Mouse (Mus musculus) forebrain, embryonic 16.5 days (tissue): ENCODE measurements around the gene Prelp. TPM values are rescaled to one million over a fixed set of nuclear protein-coding genes. Genes with fewer than 3 reads are reported as not detected.
"Not testable (repeated sequence)": the region's sequence is repeated elsewhere in the genome, so short reads cannot be mapped to it uniquely, and the experiment has no call there.

Source experiments
- ATAC-seq: fragments of 200-750 bp; cut with Nextera tagmentation; 2 replicates; pipeline ENCODE4 v1.8.0; 2017; ENCODE audit warnings: mild to moderate bottlenecking, moderate library complexity
- H3K27ac ChIP-seq: fragments of 300-500 bp; sonication (generic); 2 replicates; pipeline ENCODE4 v1.5.1; 2014; ENCODE audit warnings: low read length, control low read depth
- H3K27me3 ChIP-seq: fragments of 300-500 bp; sonication (generic); replicated peaks from 2 replicates; pipeline ENCODE4 v1.6.1; 2014; ENCODE audit warnings: low read length; ENCODE audit not compliant: control insufficient read depth, insufficient read depth
- H3K36me3 ChIP-seq: fragments of 300-500 bp; sonication (generic); 2 replicates; pipeline ENCODE4 v1.6.1; 2014; ENCODE audit not compliant: control insufficient read depth, insufficient read depth
- H3K4me1 ChIP-seq: fragments of 300-500 bp; sonication (generic); replicated peaks from 2 replicates; pipeline ENCODE4 v1.6.1; 2014; ENCODE audit warnings: low read length; ENCODE audit not compliant: control insufficient read depth, insufficient read depth
- H3K4me2 ChIP-seq: fragments of 300-500 bp; sonication (generic); 2 replicates; pipeline ENCODE4 v1.6.1; 2014; ENCODE audit warnings: mild to moderate bottlenecking, low read length, control low read depth
- H3K4me3 ChIP-seq: fragments of 300-500 bp; sonication (generic); replicated peaks from 2 replicates; pipeline ENCODE4 v1.5.1; 2014; ENCODE audit warnings: mild to moderate bottlenecking, low read length, control low read depth
- H3K9ac ChIP-seq: fragments of 300-500 bp; sonication (generic); replicated peaks from 2 replicates; pipeline ENCODE4 v1.6.1; 2014; ENCODE audit warnings: low read depth, low read length, control low read depth
- H3K9me3 ChIP-seq: fragments of 300-500 bp; sonication (generic); 2 replicates; pipeline ENCODE4 v1.6.1; 2016; ENCODE audit warnings: low read length; ENCODE audit not compliant: control insufficient read depth
- WGBS: fragments of 180-500 bp; shearing (Covaris S2); extraction: QIAGEN DNeasy Blood & Tissue Kit; methylation state at CpG from one replicate; pipeline ENCODE4 v1.1.7; 2014; 5-methylcytosine and 5-hydroxymethylcytosine counted together
- polyA plus RNA-seq: library from polyadenylated mRNA; unstranded; fragments of >200 nt; fragmentation: Nextera tagmentation; extraction: Ambion mirVana; gene quantifications from 2 replicates; pipeline ENCODE4 v1.2.1, GENCODE M21; 2015

The Prelp gene
- polyA plus RNA-seq: 2.8 and 2.9 TPM in 2 replicates

DNA sequence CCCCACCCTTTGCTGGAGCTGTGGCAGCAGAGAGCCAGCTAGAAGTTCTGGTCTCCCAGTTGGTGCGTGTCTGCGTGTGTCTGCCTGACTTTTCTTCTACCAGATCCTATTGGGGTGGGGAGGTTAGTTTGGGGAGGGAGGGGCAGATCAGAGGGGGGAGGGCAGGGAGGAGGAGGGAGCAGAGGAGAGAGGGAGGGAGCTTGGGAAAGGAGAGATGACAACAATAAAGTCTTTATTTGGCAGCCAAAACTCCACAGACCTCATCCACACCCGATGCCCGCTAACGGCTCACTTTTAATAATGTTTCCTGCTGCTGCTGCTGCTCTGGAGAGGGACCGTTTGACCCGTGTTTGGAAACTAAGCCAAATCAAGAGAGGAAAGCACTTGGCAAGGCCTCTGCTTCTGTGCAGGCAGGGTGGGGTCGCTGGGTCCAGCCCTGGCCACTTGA is at the start of gene Prelp:
Prelp (minus strand) TSS at position 111 of the 448 bp plus-strand sequence.
- H3K4me1 ChIP-seq: peaks cover 27% of the 10 kb centered on the region
- H3K4me2 ChIP-seq: no peak within 1 kb of the TSS
- WGBS: 2% methylated on average over 8 of the region's 8 CpGs
- H3K27me3 ChIP-seq: no peaks in the 10 kb centered on the region
- no peak within 1 kb of the TSS for H3K4me3 ChIP-seq
- no peaks in the 10 kb centered on the region for H3K36me3 ChIP-seq
- H3K9me3 ChIP-seq: no peaks in the 10 kb centered on the region
- no peak within 1 kb of the TSS for H3K9ac ChIP-seq
- no peak within 1 kb of the TSS for H3K27ac ChIP-seq
- ATAC-seq: peak; percentile 23; the same call in 1 of the 2 replicates

- Histone ChIP-seq H3K27me3 (no peaks in the 10 kb centered on the region), H3K27ac (no peak overlapping the region), H3K4me1 (peaks cover 2% of the 10 kb centered on the region; the same call in 1 of the 2 replicates), H3K4me3 (no peak overlapping the region), H3K9me3 (no peaks in the 10 kb centered on the region), H3K36me3 (no peaks in the 10 kb centered on the region), H3K4me2 (no peak overlapping the region), H3K9ac (no peak overlapping the region)
- 82% methylated on average over 8 of the region's 8 CpGs for WGBS
- no peak for ATAC-seq
Observed at GRCm38 (mm10) chr1:133969427-133969826, 48.2 kb upstream of the Prelp start.

DNA sequence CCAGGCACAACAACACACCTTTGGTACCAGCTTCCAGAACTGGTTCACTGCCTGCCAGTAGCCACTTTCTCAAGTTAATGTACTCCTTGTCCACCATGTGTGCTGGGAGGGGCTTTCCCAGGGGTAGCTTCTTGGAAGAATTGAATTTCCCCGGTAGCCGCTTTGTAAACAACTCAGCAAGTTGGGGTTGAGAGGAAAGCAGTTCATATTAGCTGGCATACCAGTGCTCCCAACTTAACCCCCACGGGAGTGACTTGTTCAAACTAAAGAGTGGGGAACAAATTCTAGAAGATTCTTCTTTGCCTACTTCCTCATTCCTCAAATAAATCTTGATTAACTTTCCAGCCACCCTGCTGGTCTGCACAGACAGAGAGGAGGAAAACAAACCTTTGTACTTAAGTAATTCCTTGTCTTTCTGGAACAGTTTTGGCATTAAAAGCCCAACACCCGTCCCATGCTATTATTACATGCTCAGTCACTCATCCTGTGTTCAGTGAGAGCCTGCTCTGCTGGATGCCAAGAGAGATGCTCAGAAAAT is 47.6 kb upstream of the Prelp start:
- 70% methylated on average over 4 of the region's 4 CpGs for WGBS
- no peaks in the 10 kb centered on the region for H3K36me3 ChIP-seq
- no peak overlapping the region for H3K4me3 ChIP-seq
- H3K27me3 ChIP-seq: no peaks in the 10 kb centered on the region
- H3K9ac ChIP-seq: no peak overlapping the region
- no peak overlapping the region for H3K4me2 ChIP-seq
- peaks cover 2% of the 10 kb centered on the region; the same call in 1 of the 2 replicates for H3K4me1 ChIP-seq
- H3K27ac ChIP-seq: no peak overlapping the region
- no peaks in the 10 kb centered on the region for H3K9me3 ChIP-seq
- no peak for ATAC-seq

DNA sequence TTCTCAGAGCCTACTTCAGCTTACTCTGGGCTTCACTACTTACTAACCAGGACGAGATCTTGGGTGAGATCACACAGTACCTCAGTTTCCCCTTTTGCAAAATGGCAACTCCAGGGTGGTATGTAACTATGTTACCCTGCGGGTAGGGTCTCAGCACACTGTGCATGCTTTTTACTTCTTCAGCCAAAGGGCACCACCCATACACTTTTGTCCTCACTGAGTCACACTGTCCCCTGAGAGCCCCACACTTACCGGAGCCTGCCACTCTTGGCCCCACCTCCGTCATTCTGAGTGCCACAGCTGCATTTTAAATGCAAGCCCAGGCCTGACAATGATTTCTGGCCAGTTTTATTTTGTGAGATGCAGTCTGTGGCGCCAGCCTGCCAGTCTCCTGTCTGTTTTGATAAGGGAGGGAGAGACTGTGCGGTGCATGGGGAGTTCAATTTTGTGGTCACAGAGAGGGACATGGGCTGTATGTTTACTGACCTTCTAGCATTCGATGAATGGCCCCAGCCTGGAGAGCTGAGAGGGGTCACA is 46.3 kb upstream of the Prelp start:
- H3K36me3 ChIP-seq: no peaks in the 10 kb centered on the region
- no peaks in the 10 kb centered on the region for H3K27me3 ChIP-seq
- H3K4me2 ChIP-seq: no peak overlapping the region
- WGBS: 74% methylated on average over 7 of the region's 7 CpGs
- H3K9me3 ChIP-seq: no peaks in the 10 kb centered on the region
- no peak for ATAC-seq
- H3K4me1 ChIP-seq: no peaks in the 10 kb centered on the region
- H3K9ac ChIP-seq: no peak overlapping the region
- H3K4me3 ChIP-seq: no peak overlapping the region
- H3K27ac ChIP-seq: no peak overlapping the region

DNA sequence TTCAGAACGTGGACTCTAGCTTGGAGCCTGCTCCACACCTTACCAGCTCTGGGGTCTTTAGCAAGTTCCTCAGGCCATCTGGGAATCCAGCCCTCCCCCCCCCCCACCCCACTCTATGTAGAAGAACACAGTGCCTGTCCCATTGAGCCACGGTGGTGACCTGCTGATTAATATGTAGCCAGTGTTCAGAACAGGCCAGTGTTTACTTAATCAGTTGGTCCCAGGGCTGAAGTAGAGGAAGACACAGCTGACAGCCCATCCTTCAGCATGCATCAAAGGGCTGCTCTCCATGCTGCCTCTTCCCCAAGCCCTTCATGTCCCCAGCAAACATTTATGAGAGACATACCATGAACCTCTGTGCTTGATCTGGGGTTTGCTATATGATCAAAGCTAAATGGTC is 44.8 kb upstream of the Prelp start:
- WGBS: 61% methylated on average over 2 of the region's 2 CpGs
- no peak for ATAC-seq

DNA sequence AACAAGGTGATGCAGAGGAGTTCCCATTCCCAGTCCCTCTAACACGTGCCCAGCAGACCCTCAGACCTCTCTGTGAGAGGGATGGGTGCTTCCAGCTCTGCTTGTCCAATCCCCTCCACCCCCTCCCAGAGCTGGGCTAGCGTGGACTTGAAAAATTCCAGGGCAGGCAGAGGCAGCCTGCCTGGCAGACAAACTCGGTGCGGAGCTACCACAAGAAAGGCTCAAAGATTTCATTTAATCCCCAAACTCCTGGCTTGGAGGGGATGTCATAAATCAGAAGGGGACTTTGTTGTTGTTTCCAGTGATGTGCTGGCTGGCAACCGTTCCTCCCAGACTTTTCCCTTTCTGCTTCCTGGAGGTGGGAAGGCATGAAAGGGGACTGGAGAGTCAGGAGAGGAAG is 44.1 kb upstream of the Prelp start:
- peaks cover 5% of the 10 kb centered on the region for H3K4me1 ChIP-seq
- 60% methylated on average over 5 of the region's 5 CpGs for WGBS
- no peaks in the 10 kb centered on the region for H3K36me3 ChIP-seq
- ATAC-seq: no peak
- H3K27ac ChIP-seq: no peak overlapping the region
- no peaks in the 10 kb centered on the region for H3K9me3 ChIP-seq
- H3K4me2 ChIP-seq: no peak overlapping the region
- H3K27me3 ChIP-seq: no peaks in the 10 kb centered on the region
- H3K9ac ChIP-seq: no peak overlapping the region
- no peak overlapping the region for H3K4me3 ChIP-seq

More for the DNA sequence above, 44.8 kb upstream of the Prelp start:
- Histone ChIP-seq H3K4me1 (peaks cover 5% of the 10 kb centered on the region), H3K4me2 (no peak overlapping the region), H3K36me3 (no peaks in the 10 kb centered on the region), H3K27ac (no peak overlapping the region), H3K27me3 (no peaks in the 10 kb centered on the region), H3K9ac (no peak overlapping the region), H3K9me3 (no peaks in the 10 kb centered on the region), H3K4me3 (no peak overlapping the region)

- no peaks in the 10 kb centered on the region for H3K27me3 ChIP-seq
- WGBS: 83% methylated on average over 5 of the region's 5 CpGs
- H3K9ac ChIP-seq: no peak overlapping the region
- no peak overlapping the region for H3K27ac ChIP-seq
- H3K36me3 ChIP-seq: no peaks in the 10 kb centered on the region
- no peak for ATAC-seq
- H3K4me1 ChIP-seq: peaks cover 5% of the 10 kb centered on the region
- H3K9me3 ChIP-seq: no peaks in the 10 kb centered on the region
- H3K4me2 ChIP-seq: no peak overlapping the region
- H3K4me3 ChIP-seq: no peak overlapping the region
Observed at GRCm38 (mm10) chr1:133964742-133965141, 43.5 kb upstream of the Prelp start.

GRCm38 (mm10) chr1:133963578-133963977 is 42.4 kb upstream of the Prelp start:
- H3K27me3 ChIP-seq, H3K4me2 ChIP-seq, H3K27ac ChIP-seq, H3K4me3 ChIP-seq, H3K9ac ChIP-seq, H3K9me3 ChIP-seq, H3K36me3 ChIP-seq, H3K4me1 ChIP-seq, ATAC-seq: not testable (repeated sequence)
- 95% methylated on average over 1 of the region's 1 CpGs for WGBS

GRCm38 (mm10) chr1:133963128-133963527 is 41.9 kb upstream of the Prelp start:
- H3K4me1 ChIP-seq, H3K4me2 ChIP-seq, H3K27me3 ChIP-seq, H3K9ac ChIP-seq, H3K9me3 ChIP-seq, H3K27ac ChIP-seq, H3K36me3 ChIP-seq, ATAC-seq, H3K4me3 ChIP-seq: not testable (repeated sequence)
- 94% methylated on average over 3 of the region's 3 CpGs for WGBS
